Mouse (Mus musculus) forebrain, embryonic 16.5 days (tissue): ENCODE measurements at regions not wholly inside any gene's neighbourhood (a gene's known extent, or its start where the extent isn't known, plus 50 kb on each side); places are given as distances from the start of the nearest gene placed in this dataset.

Source experiments
- ATAC-seq: fragments of 200-750 bp; cut with Nextera tagmentation; 2 replicates; pipeline ENCODE4 v1.8.0; 2017; ENCODE audit warnings: mild to moderate bottlenecking, moderate library complexity
- H3K27ac ChIP-seq: fragments of 300-500 bp; sonication (generic); 2 replicates; pipeline ENCODE4 v1.5.1; 2014; ENCODE audit warnings: low read length, control low read depth
- H3K27me3 ChIP-seq: fragments of 300-500 bp; sonication (generic); replicated peaks from 2 replicates; pipeline ENCODE4 v1.6.1; 2014; ENCODE audit warnings: low read length; ENCODE audit not compliant: control insufficient read depth, insufficient read depth
- H3K36me3 ChIP-seq: fragments of 300-500 bp; sonication (generic); 2 replicates; pipeline ENCODE4 v1.6.1; 2014; ENCODE audit not compliant: control insufficient read depth, insufficient read depth
- H3K4me1 ChIP-seq: fragments of 300-500 bp; sonication (generic); replicated peaks from 2 replicates; pipeline ENCODE4 v1.6.1; 2014; ENCODE audit warnings: low read length; ENCODE audit not compliant: control insufficient read depth, insufficient read depth
- H3K4me2 ChIP-seq: fragments of 300-500 bp; sonication (generic); 2 replicates; pipeline ENCODE4 v1.6.1; 2014; ENCODE audit warnings: mild to moderate bottlenecking, low read length, control low read depth
- H3K4me3 ChIP-seq: fragments of 300-500 bp; sonication (generic); replicated peaks from 2 replicates; pipeline ENCODE4 v1.5.1; 2014; ENCODE audit warnings: mild to moderate bottlenecking, low read length, control low read depth
- H3K9ac ChIP-seq: fragments of 300-500 bp; sonication (generic); replicated peaks from 2 replicates; pipeline ENCODE4 v1.6.1; 2014; ENCODE audit warnings: low read depth, low read length, control low read depth
- H3K9me3 ChIP-seq: fragments of 300-500 bp; sonication (generic); 2 replicates; pipeline ENCODE4 v1.6.1; 2016; ENCODE audit warnings: low read length; ENCODE audit not compliant: control insufficient read depth
- WGBS: fragments of 180-500 bp; shearing (Covaris S2); extraction: QIAGEN DNeasy Blood & Tissue Kit; methylation state at CpG from one replicate; pipeline ENCODE4 v1.1.7; 2014; 5-methylcytosine and 5-hydroxymethylcytosine counted together

- Histone ChIP-seq H3K36me3 (no peaks in the 10 kb centered on the region), H3K27ac (no peak overlapping the region), H3K4me2 (no peak overlapping the region), H3K9me3 (no peaks in the 10 kb centered on the region), H3K4me3 (no peak overlapping the region), H3K27me3 (no peaks in the 10 kb centered on the region), H3K4me1 (peaks cover 5% of the 10 kb centered on the region; the same call in 1 of the 2 replicates), H3K9ac (no peak overlapping the region)
- 91% methylated on average over 14 of the region's 14 CpGs for WGBS
- no peak for ATAC-seq
Observed at GRCm38 (mm10) chr3:8739299-8739698, 870.6 kb downstream of the Zfp704 start.

- 17% methylated on average over 10 of the region's 10 CpGs for WGBS
- no peak overlapping the region for H3K4me2 ChIP-seq
- H3K9ac ChIP-seq, result no peak overlapping the region; the same call in 1 of the 2 replicates
Observed at GRCm38 (mm10) chr3:8736239-8736953, 873.5 kb downstream of the Zfp704 start.

GRCm38 (mm10) chr3:8734096-8734495, 875.8 kb downstream of the Zfp704 start:
- 85% methylated on average over 3 of the region's 3 CpGs for WGBS
- Histone ChIP-seq H3K9me3 (no peaks in the 10 kb centered on the region), H3K4me3 (no peak overlapping the region), H3K4me2 (no peak overlapping the region), H3K36me3 (no peaks in the 10 kb centered on the region), H3K4me1 (peaks cover 5% of the 10 kb centered on the region; the same call in 1 of the 2 replicates), H3K27me3 (no peaks in the 10 kb centered on the region), H3K9ac (no peak overlapping the region), H3K27ac (no peak overlapping the region)
- ATAC-seq, result 0 out of 2 replicates have a peak, but pooled peaks have one; percentile 31

More at GRCm38 (mm10) chr3:8736239-8736953, 873.5 kb downstream of the Zfp704 start:
- no peak overlapping the region for H3K4me3 ChIP-seq
- H3K27me3 ChIP-seq, result no peaks in the 10 kb centered on the region
- H3K36me3 ChIP-seq, result no peaks in the 10 kb centered on the region
- ATAC-seq, result peak; percentile 58
- H3K4me1 ChIP-seq, result peaks cover 5% of the 10 kb centered on the region; the same call in 1 of the 2 replicates
- H3K9me3 ChIP-seq, result no peaks in the 10 kb centered on the region
- H3K27ac ChIP-seq, result no peak overlapping the region

- Histone ChIP-seq H3K36me3 (no peaks in the 10 kb centered on the region), H3K9me3 (no peaks in the 10 kb centered on the region), H3K4me2 (no peak overlapping the region), H3K27me3 (no peaks in the 10 kb centered on the region), H3K9ac (no peak overlapping the region), H3K4me1 (peaks cover 3% of the 10 kb centered on the region; the same call in 1 of the 2 replicates), H3K27ac (no peak overlapping the region), H3K4me3 (no peak overlapping the region)
- WGBS, result 84% methylated on average over 6 of the region's 6 CpGs
- no peak for ATAC-seq
Observed at GRCm38 (mm10) chr3:8731398-8731797, 878.5 kb downstream of the Zfp704 start.

- no peaks in the 10 kb centered on the region for H3K36me3 ChIP-seq
- H3K9me3 ChIP-seq, result no peaks in the 10 kb centered on the region
- no peak for ATAC-seq
- no peak overlapping the region for H3K4me2 ChIP-seq
- 71% methylated on average over 4 of the region's 4 CpGs for WGBS
- H3K27me3 ChIP-seq, result no peaks in the 10 kb centered on the region
- H3K4me1 ChIP-seq, result peaks cover 16% of the 10 kb centered on the region
- no peak overlapping the region for H3K9ac ChIP-seq
- no peak overlapping the region for H3K4me3 ChIP-seq
- H3K27ac ChIP-seq, result no peak overlapping the region
Observed at GRCm38 (mm10) chr3:8721628-8722594, 888.0 kb downstream of the Zfp704 start.

GRCm38 (mm10) chr3:8720586-8721100, 889.2 kb downstream of the Zfp704 start:
- 55% methylated on average over 7 of the region's 7 CpGs for WGBS
- no peaks in the 10 kb centered on the region for H3K9me3 ChIP-seq
- H3K4me3 ChIP-seq, result no peak overlapping the region
- no peak overlapping the region for H3K27ac ChIP-seq
- no peaks in the 10 kb centered on the region for H3K27me3 ChIP-seq
- ATAC-seq, result no peak
- H3K4me2 ChIP-seq, result no peak overlapping the region
- H3K36me3 ChIP-seq, result no peaks in the 10 kb centered on the region
- peaks cover 16% of the 10 kb centered on the region for H3K4me1 ChIP-seq
- H3K9ac ChIP-seq, result no peak overlapping the region

- H3K36me3 ChIP-seq, result no peaks in the 10 kb centered on the region
- peaks cover 16% of the 10 kb centered on the region for H3K4me1 ChIP-seq
- H3K9me3 ChIP-seq, result no peaks in the 10 kb centered on the region
- H3K4me3 ChIP-seq, result no peak overlapping the region
- no peak overlapping the region for H3K9ac ChIP-seq
- H3K27ac ChIP-seq, result no peak overlapping the region
- peak overlapping the region; percentile 57 for H3K4me2 ChIP-seq
- ATAC-seq, result 0 out of 2 replicates have a peak, but pooled peaks have one; percentile 34
- WGBS, result 9% methylated on average over 9 of the region's 9 CpGs
- no peaks in the 10 kb centered on the region for H3K27me3 ChIP-seq
Observed at GRCm38 (mm10) chr3:8718206-8718605, 891.7 kb downstream of the Zfp704 start.

GRCm38 (mm10) chr3:8717334-8717812, 892.5 kb downstream of the Zfp704 start:
- Histone ChIP-seq H3K4me2 (peak overlapping the region; percentile 57), H3K4me1 (peaks cover 16% of the 10 kb centered on the region), H3K9ac (peak overlapping the region; percentile 49), H3K27ac (no peak overlapping the region), H3K4me3 (peak overlapping the region; percentile 38), H3K9me3 (no peaks in the 10 kb centered on the region), H3K36me3 (no peaks in the 10 kb centered on the region), H3K27me3 (no peaks in the 10 kb centered on the region)
- ATAC-seq, result peak; percentile 77
- under 1% methylated on average over 18 of the region's 18 CpGs for WGBS
